Mouse (Mus musculus): ENCODE results near the gene 2310033P09Rik. TPM values are rescaled to one million over a fixed set of nuclear protein-coding genes. Genes with fewer than 3 reads are reported as not detected.

2310033P09Rik gene
- polyA plus RNA-seq, 1 experiment from 2014 or later: 35.7 TPM

- Histone ChIP-seq H3K27ac (replicated peaks; ENCODE audit: low read depth, low read length) (no peak overlapping the region), H3K4me2 (ENCODE audit: low read depth, low read length) (no peak overlapping the region), H3K4me1 (ENCODE audit: control insufficient read depth, insufficient read depth, low read length) (no peaks in the 10 kb centered on the region), H3K9me3 (replicated peaks; ENCODE audit: control insufficient read depth, low read length) (no peaks in the 10 kb centered on the region), H3K9ac (replicated peaks; ENCODE audit: low read length) (no peak overlapping the region), H3K36me3 (replicated peaks; ENCODE audit: control insufficient read depth, insufficient read depth, low read depth, low read length) (no peaks in the 10 kb centered on the region), H3K4me3 (ENCODE audit: low read depth, low read length) (no peak overlapping the region), H3K27me3 (ENCODE audit: control insufficient read depth, insufficient read depth, low read length) (no peaks in the 10 kb centered on the region)
- WGBS: 74% methylated on average over 2 of the region's 2 CpGs
- ATAC-seq (replicated peaks; ENCODE audit: insufficient number of reproducible peaks, low FRiP score, low TSS enrichment, low read depth) (no peak), DNase-seq (ENCODE audit: low spot score) (no peak)
These were observed 42.4 kb upstream of the 2310033P09Rik start for GRCm38 (mm10) chr11:59165616-59166241.

DNA sequence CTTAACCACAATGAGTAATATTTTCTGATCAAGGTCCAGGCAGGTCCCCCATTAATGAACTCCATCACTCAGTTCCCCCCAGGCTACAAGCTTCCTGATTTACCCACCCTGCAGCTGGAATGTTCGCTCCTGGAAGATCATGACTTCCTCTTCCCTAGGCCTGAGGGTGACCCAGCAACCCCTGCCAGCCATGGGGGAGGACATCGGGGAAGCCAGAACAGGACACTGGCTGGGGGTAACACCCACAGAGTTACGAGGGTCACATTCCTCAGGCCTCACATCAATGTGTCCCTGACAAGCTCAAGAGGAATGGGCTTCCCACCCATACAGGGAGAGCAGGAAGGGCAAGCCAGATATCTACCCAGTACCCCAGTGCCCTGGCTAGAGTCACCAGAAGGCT, 38.3 kb upstream of the 2310033P09Rik start:
- H3K27ac ChIP-seq (replicated peaks; ENCODE audit: low read depth, low read length): no peak overlapping the region
- H3K27me3 ChIP-seq (ENCODE audit: control insufficient read depth, insufficient read depth, low read length): peaks cover 6% of the 10 kb centered on the region
- no peaks in the 10 kb centered on the region for H3K4me1 ChIP-seq (ENCODE audit: control insufficient read depth, insufficient read depth, low read length)
- no peak overlapping the region; the same call in 1 of the 2 replicates for H3K9ac ChIP-seq (replicated peaks; ENCODE audit: low read length)
- no peak for DNase-seq (ENCODE audit: low spot score)
- H3K4me3 ChIP-seq (ENCODE audit: low read depth, low read length): no peak overlapping the region
- no peaks in the 10 kb centered on the region for H3K9me3 ChIP-seq (replicated peaks; ENCODE audit: control insufficient read depth, low read length)
- no peak for ATAC-seq (replicated peaks; ENCODE audit: insufficient number of reproducible peaks, low FRiP score, low TSS enrichment, low read depth)
- 48% methylated on average over 3 of the region's 3 CpGs for WGBS
- no peaks in the 10 kb centered on the region for H3K36me3 ChIP-seq (replicated peaks; ENCODE audit: control insufficient read depth, insufficient read depth, low read depth, low read length)
- no peak overlapping the region for H3K4me2 ChIP-seq (ENCODE audit: low read depth, low read length)

DNA sequence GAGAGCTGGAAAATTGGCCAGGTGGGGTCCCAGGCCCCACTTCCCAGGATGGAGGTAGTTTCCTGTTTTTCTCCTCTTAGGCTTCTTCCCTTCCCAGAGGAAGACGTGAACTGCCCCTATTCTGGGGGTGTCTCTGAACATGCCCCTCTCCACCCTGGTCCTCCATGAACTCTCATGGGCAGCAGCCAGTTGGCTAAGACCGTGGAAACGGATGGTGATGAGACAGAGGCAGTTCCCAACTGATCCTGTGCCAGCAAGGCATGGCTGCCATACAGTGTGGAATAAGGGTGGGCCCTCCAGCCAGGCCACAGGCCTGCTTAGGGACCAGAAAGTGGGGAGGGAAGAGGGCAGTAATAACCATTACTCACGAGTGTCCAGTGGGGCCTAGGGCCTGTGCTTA, 37.6 kb upstream of the 2310033P09Rik start:
- H3K27me3 ChIP-seq (ENCODE audit: control insufficient read depth, insufficient read depth, low read length): peaks cover 13% of the 10 kb centered on the region
- no peak overlapping the region for H3K9ac ChIP-seq (replicated peaks; ENCODE audit: low read length)
- no peaks in the 10 kb centered on the region for H3K36me3 ChIP-seq (replicated peaks; ENCODE audit: control insufficient read depth, insufficient read depth, low read depth, low read length)
- 77% methylated on average over 4 of the region's 4 CpGs for WGBS
- H3K4me2 ChIP-seq (ENCODE audit: low read depth, low read length): no peak overlapping the region
- DNase-seq (ENCODE audit: low spot score) (no peak), ATAC-seq (replicated peaks; ENCODE audit: insufficient number of reproducible peaks, low FRiP score, low TSS enrichment, low read depth) (no peak)
- H3K9me3 ChIP-seq (replicated peaks; ENCODE audit: control insufficient read depth, low read length): no peaks in the 10 kb centered on the region
- no peak overlapping the region for H3K4me3 ChIP-seq (ENCODE audit: low read depth, low read length)
- no peaks in the 10 kb centered on the region for H3K4me1 ChIP-seq (ENCODE audit: control insufficient read depth, insufficient read depth, low read length)
- no peak overlapping the region for H3K27ac ChIP-seq (replicated peaks; ENCODE audit: low read depth, low read length)

GRCm38 (mm10) chr11:59174189-59174838, 33.8 kb upstream of the 2310033P09Rik start:
- no peak for DNase-seq (ENCODE audit: low spot score)
- H3K9me3 ChIP-seq (replicated peaks; ENCODE audit: control insufficient read depth, low read length): no peaks in the 10 kb centered on the region
- no peak overlapping the region for H3K27ac ChIP-seq (replicated peaks; ENCODE audit: low read depth, low read length)
- no peak for ATAC-seq (replicated peaks; ENCODE audit: insufficient number of reproducible peaks, low FRiP score, low TSS enrichment, low read depth)
- WGBS: 67% methylated on average over 6 of the region's 6 CpGs
- 0 out of 2 replicates have a peak, but pooled peaks cover 2% of the 10 kb centered on the region for H3K4me1 ChIP-seq (ENCODE audit: control insufficient read depth, insufficient read depth, low read length)
- peaks cover 43% of the 10 kb centered on the region for H3K27me3 ChIP-seq (ENCODE audit: control insufficient read depth, insufficient read depth, low read length)
- H3K36me3 ChIP-seq (replicated peaks; ENCODE audit: control insufficient read depth, insufficient read depth, low read depth, low read length): no peaks in the 10 kb centered on the region
- H3K9ac ChIP-seq (replicated peaks; ENCODE audit: low read length): no peak overlapping the region
- H3K4me2 ChIP-seq (ENCODE audit: low read depth, low read length): no peak overlapping the region
- H3K4me3 ChIP-seq (ENCODE audit: low read depth, low read length): no peak overlapping the region

GRCm38 (mm10) chr11:59176475-59176874, 31.6 kb upstream of the 2310033P09Rik start:
- ATAC-seq (replicated peaks; ENCODE audit: insufficient number of reproducible peaks, low FRiP score, low TSS enrichment, low read depth) (no peak), DNase-seq (ENCODE audit: low spot score) (no peak)
- H3K4me2 ChIP-seq (ENCODE audit: low read depth, low read length): peak overlapping the region; percentile 7; the same call in 1 of the 2 replicates
- H3K4me1 ChIP-seq (ENCODE audit: control insufficient read depth, insufficient read depth, low read length): 0 out of 2 replicates have a peak, but pooled peaks cover 2% of the 10 kb centered on the region
- 4% methylated on average over 48 of the region's 48 CpGs for WGBS
- H3K9ac ChIP-seq (replicated peaks; ENCODE audit: low read length): no peak overlapping the region
- H3K36me3 ChIP-seq (replicated peaks; ENCODE audit: control insufficient read depth, insufficient read depth, low read depth, low read length): no peaks in the 10 kb centered on the region
- peak overlapping the region; percentile 5; the same call in 1 of the 2 replicates for H3K4me3 ChIP-seq (ENCODE audit: low read depth, low read length)
- peaks cover 43% of the 10 kb centered on the region for H3K27me3 ChIP-seq (ENCODE audit: control insufficient read depth, insufficient read depth, low read length)
- H3K27ac ChIP-seq (replicated peaks; ENCODE audit: low read depth, low read length): no peak overlapping the region
- H3K9me3 ChIP-seq (replicated peaks; ENCODE audit: control insufficient read depth, low read length): no peaks in the 10 kb centered on the region

DNA sequence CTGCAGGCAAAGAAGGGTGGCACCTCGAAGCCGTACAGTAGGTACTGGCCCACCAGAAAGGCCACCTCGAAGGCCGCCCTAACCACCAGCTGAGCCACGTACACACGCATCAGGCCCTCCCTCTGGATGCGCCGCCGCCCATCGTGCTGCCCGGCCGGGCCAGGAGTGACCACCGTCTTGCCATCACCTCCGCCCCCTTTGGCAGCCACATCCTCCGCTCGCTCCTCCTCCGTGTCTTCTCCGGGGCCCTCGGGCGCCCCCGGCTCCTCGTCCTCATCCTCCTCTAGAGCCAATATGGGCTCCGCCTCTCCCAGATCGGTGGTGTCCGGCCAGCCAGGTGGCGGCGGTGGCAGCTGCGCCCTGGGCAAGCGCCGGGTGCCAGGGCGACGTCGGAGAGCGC, 31.2 kb upstream of the 2310033P09Rik start:
- Histone ChIP-seq H3K9ac (replicated peaks; ENCODE audit: low read length) (no peak overlapping the region), H3K4me2 (ENCODE audit: low read depth, low read length) (peak overlapping the region; percentile 7; the same call in 1 of the 2 replicates), H3K27me3 (ENCODE audit: control insufficient read depth, insufficient read depth, low read length) (peaks cover 43% of the 10 kb centered on the region), H3K4me1 (ENCODE audit: control insufficient read depth, insufficient read depth, low read length) (0 out of 2 replicates have a peak, but pooled peaks cover 2% of the 10 kb centered on the region), H3K27ac (replicated peaks; ENCODE audit: low read depth, low read length) (no peak overlapping the region), H3K4me3 (ENCODE audit: low read depth, low read length) (no peak overlapping the region), H3K36me3 (replicated peaks; ENCODE audit: control insufficient read depth, insufficient read depth, low read depth, low read length) (no peaks in the 10 kb centered on the region), H3K9me3 (replicated peaks; ENCODE audit: control insufficient read depth, low read length) (no peaks in the 10 kb centered on the region)
- 7% methylated on average over 29 of the region's 34 CpGs for WGBS
- ATAC-seq (replicated peaks; ENCODE audit: insufficient number of reproducible peaks, low FRiP score, low TSS enrichment, low read depth) (no peak), DNase-seq (ENCODE audit: low spot score) (no peak)

DNA sequence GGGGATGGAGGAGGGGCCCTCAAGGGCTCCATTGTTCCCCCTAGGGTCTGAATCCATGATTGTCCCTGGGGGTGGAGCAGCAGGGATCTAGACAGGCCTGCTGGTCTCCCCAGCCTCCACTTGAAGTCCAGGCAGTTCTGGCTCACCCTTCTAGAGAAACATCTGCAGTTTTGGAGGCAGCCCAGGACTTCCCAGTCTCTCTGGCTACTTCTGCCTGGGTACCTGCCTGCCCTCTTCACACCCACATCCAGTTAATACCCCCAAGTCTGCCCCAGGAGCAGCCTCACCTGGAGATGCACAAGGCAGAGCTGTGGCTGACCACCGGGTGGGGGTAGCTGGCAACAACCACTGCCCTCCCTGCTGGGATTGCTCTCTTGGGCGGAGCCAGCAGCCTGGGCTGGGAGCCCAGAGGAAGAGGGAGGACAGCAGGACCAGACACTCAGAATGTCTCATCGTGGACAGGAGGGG, 25.2 kb upstream of the 2310033P09Rik start, which contains the start of gene Gjc2:
TSS of gene Gjc2 (minus strand) at position 350 of the 468 bp plus-strand sequence.
- H3K36me3 ChIP-seq (replicated peaks; ENCODE audit: control insufficient read depth, insufficient read depth, low read depth, low read length): peaks cover 4% of the 10 kb centered on the region
- WGBS: 37% methylated on average over 3 of the region's 3 CpGs

GRCm38 (mm10) chr11:59183821-59184220, 24.3 kb upstream of the 2310033P09Rik start:
- 44% methylated on average over 3 of the region's 3 CpGs for WGBS
- DNase-seq (ENCODE audit: low spot score): peak; percentile 54
- H3K36me3 ChIP-seq (replicated peaks; ENCODE audit: control insufficient read depth, insufficient read depth, low read depth, low read length): peaks cover 4% of the 10 kb centered on the region
- H3K4me1 ChIP-seq (ENCODE audit: control insufficient read depth, insufficient read depth, low read length): no peaks in the 10 kb centered on the region
- no peak overlapping the region for H3K27ac ChIP-seq (replicated peaks; ENCODE audit: low read depth, low read length)
- H3K4me3 ChIP-seq (ENCODE audit: low read depth, low read length): no peak overlapping the region
- no peak overlapping the region for H3K4me2 ChIP-seq (ENCODE audit: low read depth, low read length)
- H3K9ac ChIP-seq (replicated peaks; ENCODE audit: low read length): no peak overlapping the region
- no peak for ATAC-seq (replicated peaks; ENCODE audit: insufficient number of reproducible peaks, low FRiP score, low TSS enrichment, low read depth)
- no peaks in the 10 kb centered on the region for H3K9me3 ChIP-seq (replicated peaks; ENCODE audit: control insufficient read depth, low read length)
- H3K27me3 ChIP-seq (ENCODE audit: control insufficient read depth, insufficient read depth, low read length): no peaks in the 10 kb centered on the region

More for the DNA sequence above, 25.2 kb upstream of the 2310033P09Rik start, which contains the start of gene Gjc2:
- Histone ChIP-seq H3K27me3 (ENCODE audit: control insufficient read depth, insufficient read depth, low read length) (peaks cover 7% of the 10 kb centered on the region), H3K4me1 (ENCODE audit: control insufficient read depth, insufficient read depth, low read length) (no peaks in the 10 kb centered on the region), H3K9me3 (replicated peaks; ENCODE audit: control insufficient read depth, low read length) (no peaks in the 10 kb centered on the region), H3K4me2 (ENCODE audit: low read depth, low read length) (no peak within 1 kb of the TSS), H3K4me3 (ENCODE audit: low read depth, low read length) (no peak within 1 kb of the TSS), H3K27ac (replicated peaks; ENCODE audit: low read depth, low read length) (no peak within 1 kb of the TSS), H3K9ac (replicated peaks; ENCODE audit: low read length) (no peak within 1 kb of the TSS; the same call in 1 of the 2 replicates)
- ATAC-seq (replicated peaks; ENCODE audit: insufficient number of reproducible peaks, low FRiP score, low TSS enrichment, low read depth): no peak
- no peak for DNase-seq (ENCODE audit: low spot score)
